Mouse (Mus musculus) heart, embryonic 16.5 days (tissue): Measurements from ENCODE around the gene Btbd8. TPM values are rescaled to one million over a fixed set of nuclear protein-coding genes. Genes with fewer than 3 reads are reported as not detected.

Source experiments
- ATAC-seq: fragments of 200-750 bp; cut with Nextera tagmentation; replicated peaks from 2 replicates; pipeline ENCODE4 v1.8.0; 2017; ENCODE audit warnings: moderate number of reproducible peaks; ENCODE audit not compliant: insufficient read depth, low FRiP score; ENCODE audit errors: extremely low read depth
- H3K27ac ChIP-seq: fragments of 300-500 bp; sonication (generic); 2 replicates; pipeline ENCODE4 v1.5.1; 2014; ENCODE audit warnings: mild to moderate bottlenecking, low read length, control low read depth, moderate library complexity
- H3K27me3 ChIP-seq: fragments of 300-500 bp; sonication (generic); 2 replicates; pipeline ENCODE4 v1.6.1; 2014; ENCODE audit warnings: low read length, mixed read lengths; ENCODE audit not compliant: control insufficient read depth, insufficient read depth
- H3K36me3 ChIP-seq: fragments of 300-500 bp; sonication (generic); 2 replicates; pipeline ENCODE4 v1.6.1; 2014; ENCODE audit not compliant: control insufficient read depth, insufficient read depth
- H3K4me1 ChIP-seq: fragments of 300-500 bp; sonication (generic); 2 replicates; pipeline ENCODE4 v1.6.1; 2014; ENCODE audit warnings: low read length, mixed read lengths; ENCODE audit not compliant: control insufficient read depth, insufficient read depth
- H3K4me2 ChIP-seq: fragments of 300-500 bp; sonication (generic); 2 replicates; pipeline ENCODE4 v1.6.1; 2014; ENCODE audit warnings: low read depth, mild to moderate bottlenecking, control low read depth, low read length
- H3K4me3 ChIP-seq: fragments of 300-500 bp; sonication (generic); 2 replicates; pipeline ENCODE4 v1.5.1; 2014; ENCODE audit warnings: mild to moderate bottlenecking, control low read depth, low read length
- H3K9ac ChIP-seq: fragments of 300-500 bp; sonication (generic); 2 replicates; pipeline ENCODE4 v1.6.1; 2014; ENCODE audit warnings: low read length, control low read depth
- H3K9me3 ChIP-seq: fragments of 300-500 bp; sonication (generic); replicated peaks from 2 replicates; pipeline ENCODE4 v1.6.1; 2016; ENCODE audit warnings: low read length; ENCODE audit not compliant: control insufficient read depth
- WGBS: fragments of 180-500 bp; shearing (Covaris S2); extraction: QIAGEN DNeasy Blood & Tissue Kit; methylation state at CpG from one replicate; pipeline ENCODE4 v1.1.7; 2014; 5-methylcytosine and 5-hydroxymethylcytosine counted together
- polyA plus RNA-seq: library from polyadenylated mRNA; unstranded; fragments of >200 nt; fragmentation: Nextera tagmentation; extraction: Ambion mirVana; gene quantifications from 2 replicates; pipeline ENCODE4 v1.2.1, GENCODE M21; 2015

Btbd8 gene
- polyA plus RNA-seq, 1 experiment from 2014 or later, result 3.2 TPM

DNA sequence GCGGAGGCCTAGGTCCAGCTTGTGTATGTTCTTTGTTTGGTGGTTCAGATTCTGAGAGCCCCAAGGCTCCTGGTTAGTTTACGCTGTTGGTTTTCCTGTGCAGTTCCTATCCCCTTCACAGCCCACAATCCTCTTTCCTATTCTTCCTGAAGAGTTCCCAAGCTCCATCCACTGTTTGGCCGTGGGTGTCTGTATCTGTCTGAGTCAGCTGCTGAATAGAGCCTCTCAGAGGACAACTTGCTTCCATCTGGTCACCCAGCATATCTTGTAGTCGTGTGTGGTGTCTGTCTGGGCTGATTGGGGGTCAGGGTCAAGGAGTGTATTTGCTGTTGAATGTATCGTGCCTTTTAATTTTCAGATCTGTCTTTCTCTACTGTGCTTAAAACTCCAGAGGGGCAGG lies 4.1 kb downstream of the Btbd8 start:
- no peaks in the 10 kb centered on the region for H3K27me3 ChIP-seq
- WGBS, result 72% methylated on average over 5 of the region's 5 CpGs
- H3K27ac ChIP-seq, result no peak overlapping the region
- H3K4me2 ChIP-seq, result no peak overlapping the region
- no peaks in the 10 kb centered on the region for H3K36me3 ChIP-seq
- H3K9ac ChIP-seq, result no peak overlapping the region
- ATAC-seq, result no peak
- no peak overlapping the region for H3K4me3 ChIP-seq
- no peaks in the 10 kb centered on the region for H3K9me3 ChIP-seq
- peaks cover 7% of the 10 kb centered on the region for H3K4me1 ChIP-seq

DNA sequence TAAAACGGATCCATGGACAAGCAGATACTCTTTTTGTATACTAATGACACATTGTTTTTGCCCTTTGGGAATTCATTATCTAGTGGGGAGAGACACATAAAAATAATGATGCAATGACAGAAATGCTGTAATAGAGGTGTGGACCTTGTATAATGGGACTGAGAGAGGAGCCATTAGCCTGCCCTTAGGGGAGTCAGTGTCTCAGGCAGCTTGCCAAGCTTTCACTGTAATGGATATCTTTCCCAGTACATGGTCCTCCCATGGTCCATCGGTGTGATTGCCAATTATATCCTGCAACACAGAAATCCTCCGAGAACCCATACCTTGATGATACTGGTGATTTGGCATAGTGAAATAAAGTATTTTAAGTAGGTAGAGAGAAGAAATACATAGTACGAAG lies 6.5 kb downstream of the Btbd8 start:
- Histone ChIP-seq H3K27me3 (no peaks in the 10 kb centered on the region), H3K4me3 (no peak overlapping the region), H3K27ac (no peak overlapping the region), H3K4me1 (no peaks in the 10 kb centered on the region), H3K9ac (no peak overlapping the region), H3K9me3 (no peaks in the 10 kb centered on the region), H3K4me2 (no peak overlapping the region), H3K36me3 (no peaks in the 10 kb centered on the region)
- WGBS, result 81% methylated on average over 4 of the region's 4 CpGs
- no peak for ATAC-seq

DNA sequence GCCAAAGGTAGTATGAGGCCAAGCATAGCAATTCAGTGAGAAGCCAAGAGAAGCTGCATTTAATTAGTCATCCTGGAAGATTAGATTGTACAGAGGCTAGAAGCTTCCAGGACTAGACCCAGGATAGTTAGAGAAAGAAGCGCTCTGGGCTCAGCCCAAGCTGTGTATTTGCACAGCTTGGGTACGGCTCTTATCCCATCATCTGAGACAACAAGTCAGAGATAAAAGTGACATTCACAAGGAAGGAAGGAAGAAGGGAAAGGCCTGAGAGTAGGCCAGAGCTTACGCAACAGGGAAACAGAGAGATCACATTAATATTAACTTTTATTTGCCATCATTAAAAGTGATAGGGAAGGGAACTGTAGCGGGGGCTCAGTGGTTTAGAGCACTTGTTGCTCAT lies 10.2 kb downstream of the Btbd8 start:
- H3K27ac ChIP-seq, result no peak overlapping the region
- H3K4me1 ChIP-seq, result no peaks in the 10 kb centered on the region
- no peak for ATAC-seq
- no peaks in the 10 kb centered on the region for H3K9me3 ChIP-seq
- H3K27me3 ChIP-seq, result no peaks in the 10 kb centered on the region
- no peak overlapping the region for H3K4me3 ChIP-seq
- no peak overlapping the region for H3K9ac ChIP-seq
- 71% methylated on average over 4 of the region's 4 CpGs for WGBS
- H3K4me2 ChIP-seq, result no peak overlapping the region
- H3K36me3 ChIP-seq, result no peaks in the 10 kb centered on the region; the same call in 1 of the 2 replicates

DNA sequence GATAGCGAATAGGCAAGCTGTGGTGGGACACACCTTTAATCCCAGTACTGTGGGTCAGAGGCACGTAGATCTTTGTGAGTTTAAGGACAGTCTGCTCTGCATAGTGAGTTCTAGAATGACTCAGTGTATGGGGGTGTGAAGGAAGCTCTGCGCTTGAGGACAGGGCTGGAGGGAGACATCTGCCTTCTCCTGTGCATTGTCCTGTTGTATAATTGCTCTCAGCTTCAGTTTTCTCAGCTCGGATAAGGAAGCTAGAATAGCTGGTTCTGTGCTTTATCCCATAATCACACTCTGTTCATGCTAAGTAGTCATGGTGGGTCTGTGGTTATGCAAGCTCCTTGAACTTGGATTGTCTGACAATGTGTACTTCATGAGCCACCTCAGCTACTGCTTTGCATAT lies 11.0 kb downstream of the Btbd8 start:
- Histone ChIP-seq H3K27ac (no peak overlapping the region), H3K36me3 (no peaks in the 10 kb centered on the region; the same call in 1 of the 2 replicates)

DNA sequence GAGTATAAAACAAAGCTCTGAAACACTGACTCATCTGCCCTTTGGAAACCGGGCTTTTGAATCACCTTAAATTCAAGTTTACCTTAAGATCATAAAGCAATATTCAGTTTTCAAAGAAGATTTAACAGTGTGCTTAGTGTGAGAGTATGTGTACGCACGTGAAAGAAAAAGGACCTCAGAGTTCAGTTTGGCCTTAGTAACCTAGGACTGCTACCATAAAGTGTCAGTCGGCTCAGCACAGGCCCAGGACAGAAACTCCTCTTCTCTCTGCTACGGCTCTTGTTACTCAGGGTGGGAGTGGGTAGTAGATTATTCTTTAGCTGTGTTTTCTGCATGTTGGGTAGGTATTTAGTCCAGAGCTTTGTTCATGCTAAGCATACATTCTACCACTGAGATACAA lies 11.8 kb downstream of the Btbd8 start:
- no peak overlapping the region for H3K9ac ChIP-seq
- no peaks in the 10 kb centered on the region; the same call in 1 of the 2 replicates for H3K36me3 ChIP-seq
- H3K4me3 ChIP-seq, result no peak overlapping the region
- WGBS, result 88% methylated on average over 5 of the region's 5 CpGs
- ATAC-seq, result no peak
- H3K9me3 ChIP-seq, result no peaks in the 10 kb centered on the region
- no peaks in the 10 kb centered on the region for H3K4me1 ChIP-seq
- no peaks in the 10 kb centered on the region for H3K27me3 ChIP-seq
- H3K27ac ChIP-seq, result no peak overlapping the region
- H3K4me2 ChIP-seq, result no peak overlapping the region

More for the DNA sequence above, 11.0 kb downstream of the Btbd8 start:
- Histone ChIP-seq H3K4me2 (no peak overlapping the region), H3K4me1 (no peaks in the 10 kb centered on the region), H3K9ac (no peak overlapping the region), H3K27me3 (no peaks in the 10 kb centered on the region), H3K9me3 (no peaks in the 10 kb centered on the region), H3K4me3 (no peak overlapping the region)
- no peak for ATAC-seq
- 86% methylated on average over 4 of the region's 4 CpGs for WGBS

DNA sequence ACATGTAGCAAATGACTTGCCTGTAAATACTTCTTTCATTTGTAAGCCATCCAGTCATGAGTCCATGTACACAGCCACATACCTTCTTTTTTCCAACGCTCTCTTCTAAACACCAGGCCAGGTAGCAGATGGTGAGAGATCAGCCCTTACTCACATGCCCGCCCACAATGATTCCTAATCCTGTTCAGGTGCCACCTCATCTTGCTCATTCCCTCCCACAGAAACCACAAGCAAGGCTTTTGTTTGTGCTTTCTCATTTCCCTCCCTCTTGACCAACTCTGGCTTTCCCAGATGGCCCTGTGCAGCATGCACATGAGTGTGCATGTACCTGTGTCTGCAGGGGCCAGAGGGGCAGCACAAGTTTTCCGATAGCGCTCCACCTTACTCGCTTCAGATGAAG lies 12.5 kb downstream of the Btbd8 start:
- Histone ChIP-seq H3K4me3 (no peak overlapping the region), H3K4me2 (no peak overlapping the region), H3K4me1 (no peaks in the 10 kb centered on the region), H3K9ac (no peak overlapping the region), H3K36me3 (no peaks in the 10 kb centered on the region; the same call in 1 of the 2 replicates), H3K27ac (no peak overlapping the region), H3K9me3 (no peaks in the 10 kb centered on the region), H3K27me3 (no peaks in the 10 kb centered on the region)
- 92% methylated on average over 5 of the region's 5 CpGs for whole genome bisulfite sequencing
- ATAC-seq, result no peak

DNA sequence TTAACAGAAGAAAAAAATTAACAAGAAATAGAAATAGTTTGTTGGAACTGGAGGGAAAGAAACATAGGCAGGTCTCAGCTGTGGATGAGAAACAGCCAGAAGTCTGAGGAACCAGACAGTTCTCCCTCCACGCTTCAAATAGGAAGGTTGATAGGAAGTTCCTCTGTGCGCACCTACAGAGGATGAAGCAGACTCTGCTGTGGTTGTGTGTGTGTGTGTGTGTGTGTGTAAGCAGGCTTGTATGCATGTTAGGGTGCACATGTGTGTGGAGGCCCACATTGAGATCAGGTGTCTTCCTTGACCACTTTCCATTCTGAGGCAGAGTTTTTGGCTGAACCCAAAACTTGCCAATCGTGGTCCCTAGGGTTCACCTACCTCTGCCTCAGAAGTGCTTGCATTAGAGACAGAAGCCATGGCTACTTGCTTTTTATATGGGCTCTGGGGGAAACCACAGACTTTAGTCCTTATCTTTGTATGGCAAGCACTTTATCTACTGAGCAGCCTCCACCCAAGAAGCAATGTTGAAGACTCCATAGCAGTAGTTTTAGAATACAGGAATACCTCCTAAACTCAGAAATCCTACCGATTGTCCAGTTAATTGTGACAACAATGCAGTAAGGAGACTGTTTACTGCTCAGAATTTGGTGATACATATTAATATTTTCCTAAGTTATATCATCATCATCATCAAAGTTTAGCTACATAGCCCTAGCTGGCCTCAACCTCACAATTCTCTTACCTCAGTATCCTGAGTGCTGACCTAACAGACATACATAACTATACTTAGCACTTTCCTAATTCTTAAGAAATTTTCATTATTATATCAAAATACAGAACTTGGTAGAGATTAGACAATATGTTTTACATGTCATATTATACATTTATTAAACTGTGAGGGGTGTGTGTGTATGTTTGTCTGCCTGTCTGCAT lies 24.6 kb downstream of the Btbd8 start:
- no peak for ATAC-seq
- no peaks in the 10 kb centered on the region for H3K9me3 ChIP-seq
- no peak overlapping the region for H3K9ac ChIP-seq
- no peaks in the 10 kb centered on the region; the same call in 1 of the 2 replicates for H3K36me3 ChIP-seq
- no peak overlapping the region for H3K4me3 ChIP-seq
- no peak overlapping the region for H3K27ac ChIP-seq
- H3K4me1 ChIP-seq, result peaks cover 10% of the 10 kb centered on the region
- no peak overlapping the region for H3K4me2 ChIP-seq
- H3K27me3 ChIP-seq, result no peaks in the 10 kb centered on the region
- WGBS, result 86% methylated on average over 4 of the region's 4 CpGs

DNA sequence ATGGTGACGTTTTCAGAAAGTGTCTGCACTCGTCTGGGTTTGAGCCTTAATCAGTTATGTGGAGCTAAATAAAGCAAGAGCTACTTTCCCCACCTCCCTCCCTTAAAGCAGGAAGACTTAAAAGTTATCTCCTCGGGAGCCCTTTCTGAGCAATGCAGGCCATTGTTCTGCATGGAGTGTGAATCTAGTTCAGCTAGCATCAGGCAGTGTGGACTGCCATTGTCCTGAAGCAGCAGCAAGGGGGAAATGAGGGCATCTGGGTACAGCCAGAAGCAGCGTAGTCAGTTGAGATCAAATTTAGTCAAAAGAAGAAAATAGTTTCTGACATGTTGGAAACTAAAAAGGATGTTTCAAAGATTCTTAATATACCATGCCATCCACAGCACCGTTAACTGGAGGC lies 28.7 kb downstream of the Btbd8 start:
- H3K9ac ChIP-seq, result no peak overlapping the region
- no peaks in the 10 kb centered on the region for H3K36me3 ChIP-seq
- H3K9me3 ChIP-seq, result no peaks in the 10 kb centered on the region
- H3K27me3 ChIP-seq, result no peaks in the 10 kb centered on the region
- H3K4me2 ChIP-seq, result no peak overlapping the region
- H3K4me3 ChIP-seq, result no peak overlapping the region
- no peak for ATAC-seq
- peak overlapping the region; percentile 56 for H3K27ac ChIP-seq
- 22% methylated on average over 5 of the region's 5 CpGs for WGBS
- peaks cover 10% of the 10 kb centered on the region for H3K4me1 ChIP-seq

DNA sequence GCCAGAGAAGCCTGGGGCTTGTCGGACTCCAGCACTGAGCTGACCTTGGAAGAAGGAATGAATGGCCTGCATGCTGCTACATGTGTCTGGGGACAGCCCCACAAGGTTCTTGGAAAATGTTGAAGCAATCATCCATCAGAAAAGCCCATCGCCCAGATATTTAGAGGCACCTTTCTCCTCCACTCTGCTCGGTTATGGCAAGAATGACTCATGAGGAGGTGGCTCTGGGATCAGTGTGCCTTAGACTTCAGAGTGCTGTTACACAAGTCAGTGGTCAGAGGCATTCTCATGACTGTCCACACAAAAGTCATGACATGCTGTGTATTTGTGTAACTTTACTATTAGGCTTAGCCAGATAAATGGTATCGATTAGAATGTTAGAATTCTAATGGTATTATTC lies 29.3 kb downstream of the Btbd8 start:
- WGBS, result 63% methylated on average over 4 of the region's 4 CpGs
- H3K4me2 ChIP-seq, result no peak overlapping the region
- H3K27ac ChIP-seq, result peak overlapping the region; percentile 56
- no peak; the same call in 1 of the 2 replicates for ATAC-seq
- H3K9me3 ChIP-seq, result no peaks in the 10 kb centered on the region
- H3K27me3 ChIP-seq, result no peaks in the 10 kb centered on the region
- no peaks in the 10 kb centered on the region for H3K36me3 ChIP-seq
- peaks cover 10% of the 10 kb centered on the region for H3K4me1 ChIP-seq
- no peak overlapping the region for H3K4me3 ChIP-seq
- H3K9ac ChIP-seq, result no peak overlapping the region
